Mouse (Mus musculus) lung, postnatal 0 days (tissue): Measurements from ENCODE around the gene Wscd2.

ENCODE experiments used
- CTCF ChIP-seq: IDR thresholded peaks from 2 replicates; pipeline ENCODE4 v1.5.1; 2016; ENCODE audit warnings: antibody characterized with exemption, mild to moderate bottlenecking
- EP300 ChIP-seq: IDR thresholded peaks from 2 replicates; pipeline ENCODE4 v1.6.1; 2016; ENCODE audit warnings: antibody characterized with exemption, mild to moderate bottlenecking, control low read depth

GRCm38 (mm10) chr5:113550249-113550648 is 60.1 kb downstream of the Wscd2 start:
- no peak for TF ChIP-seq CTCF
- TF ChIP-seq EP300: no peak
